Mouse (Mus musculus): ENCODE measurements around the gene Mrtfa.

The Mrtfa gene

GRCm38 (mm10) chr15:81197197-81197596, 6.6 kb upstream of the Mrtfa start:
- WGBS = 94% methylated on average over 10 of the region's 10 CpGs

GRCm38 (mm10) chr15:81195447-81195846, 4.9 kb upstream of the Mrtfa start:
- 72% methylated on average over 4 of the region's 4 CpGs for WGBS

- 92% methylated on average over 6 of the region's 6 CpGs for WGBS
Measured at GRCm38 (mm10) chr15:81194791-81195190, 4.2 kb upstream of the Mrtfa start.

- WGBS = 94% methylated on average over 8 of the region's 8 CpGs
Measured at GRCm38 (mm10) chr15:81192858-81193257, 2.3 kb upstream of the Mrtfa start.

GRCm38 (mm10) chr15:81192316-81192715, 1.8 kb upstream of the Mrtfa start:
- WGBS = 83% methylated on average over 5 of the region's 5 CpGs

GRCm38 (mm10) chr15:81191303-81191702, 746 bp upstream of the Mrtfa start:
- WGBS = 11% methylated on average over 9 of the region's 9 CpGs

- under 1% methylated on average over 46 of the region's 46 CpGs for WGBS
Measured at GRCm38 (mm10) chr15:81190011-81190629, 437 bp downstream of the Mrtfa start.

- 86% methylated on average over 2 of the region's 2 CpGs for WGBS
Measured at GRCm38 (mm10) chr15:81189061-81189460, 1.5 kb downstream of the Mrtfa start.

GRCm38 (mm10) chr15:81184913-81185312, 5.6 kb downstream of the Mrtfa start:
- 61% methylated on average over 1 of the region's 1 CpGs for WGBS

GRCm38 (mm10) chr15:81181233-81181632, 9.3 kb downstream of the Mrtfa start:
- 66% methylated on average over 2 of the region's 2 CpGs for WGBS

- 96% methylated on average over 2 of the region's 2 CpGs for WGBS
Measured at GRCm38 (mm10) chr15:81179523-81179922, 11.0 kb downstream of the Mrtfa start.

GRCm38 (mm10) chr15:81178703-81179102, 11.9 kb downstream of the Mrtfa start:
- 66% methylated on average over 11 of the region's 11 CpGs for WGBS

- WGBS = 64% methylated on average over 7 of the region's 7 CpGs
Measured at GRCm38 (mm10) chr15:81177860-81178259, 12.7 kb downstream of the Mrtfa start.

GRCm38 (mm10) chr15:81175633-81176032, 14.9 kb downstream of the Mrtfa start:
- WGBS = 80% methylated on average over 3 of the region's 3 CpGs

GRCm38 (mm10) chr15:81172259-81172658, 18.3 kb downstream of the Mrtfa start:
- WGBS = 87% methylated on average over 8 of the region's 8 CpGs

GRCm38 (mm10) chr15:81168735-81169134, 21.8 kb downstream of the Mrtfa start:
- 42% methylated on average over 6 of the region's 6 CpGs for WGBS

GRCm38 (mm10) chr15:81167831-81168230, 22.7 kb downstream of the Mrtfa start:
- WGBS = 90% methylated on average over 10 of the region's 10 CpGs

- 91% methylated on average over 5 of the region's 5 CpGs for WGBS
Measured at GRCm38 (mm10) chr15:81166291-81166690, 24.3 kb downstream of the Mrtfa start.

GRCm38 (mm10) chr15:81164560-81165310, 25.8 kb downstream of the Mrtfa start:
- 59% methylated on average over 9 of the region's 9 CpGs for WGBS

GRCm38 (mm10) chr15:81161571-81161970, 29.0 kb downstream of the Mrtfa start:
- WGBS = 87% methylated on average over 3 of the region's 3 CpGs

GRCm38 (mm10) chr15:81160677-81161076, 29.9 kb downstream of the Mrtfa start:
- 73% methylated on average over 4 of the region's 4 CpGs for WGBS

- WGBS = 68% methylated on average over 7 of the region's 7 CpGs
Measured at GRCm38 (mm10) chr15:81159212-81159611, 31.3 kb downstream of the Mrtfa start.

GRCm38 (mm10) chr15:81158517-81159120, 31.9 kb downstream of the Mrtfa start:
- WGBS = 65% methylated on average over 7 of the region's 7 CpGs
